Mouse (Mus musculus): Measurements from ENCODE around the gene Ptp4a2. TPM values are rescaled to one million over a fixed set of nuclear protein-coding genes. Genes with fewer than 3 reads are reported as not detected.

The Ptp4a2 gene
- polyA plus RNA-seq, 1 experiment from 2014 or later = 353 TPM

GRCm38 (mm10) chr4:129783506-129783905, 27.5 kb upstream of the Ptp4a2 start:
- H3K4me2 ChIP-seq = no peak overlapping the region
- no peak overlapping the region for H3K4me3 ChIP-seq
- H3K9ac ChIP-seq = no peak overlapping the region
- H3K27ac ChIP-seq = no peak overlapping the region
- 74% methylated on average over 5 of the region's 5 CpGs for WGBS
- peaks cover 13% of the 10 kb centered on the region for H3K4me1 ChIP-seq
- no peaks in the 10 kb centered on the region for H3K9me3 ChIP-seq
- H3K27me3 ChIP-seq = no peaks in the 10 kb centered on the region
- H3K36me3 ChIP-seq = no peaks in the 10 kb centered on the region
- no peak for ATAC-seq (ENCODE audit: borderline replicate concordance, extremely low read depth, low FRiP score, low TSS enrichment)

- no peak for ATAC-seq (ENCODE audit: borderline replicate concordance, extremely low read depth, low FRiP score, low TSS enrichment)
- Histone ChIP-seq H3K27ac (no peak overlapping the region), H3K36me3 (no peaks in the 10 kb centered on the region), H3K9ac (no peak overlapping the region), H3K4me3 (no peak overlapping the region), H3K27me3 (no peaks in the 10 kb centered on the region), H3K4me1 (peaks cover 13% of the 10 kb centered on the region), H3K9me3 (no peaks in the 10 kb centered on the region), H3K4me2 (no peak overlapping the region)
- WGBS = under 1% methylated on average over 4 of the region's 4 CpGs
Observed at GRCm38 (mm10) chr4:129785178-129785577, 25.8 kb upstream of the Ptp4a2 start.

DNA sequence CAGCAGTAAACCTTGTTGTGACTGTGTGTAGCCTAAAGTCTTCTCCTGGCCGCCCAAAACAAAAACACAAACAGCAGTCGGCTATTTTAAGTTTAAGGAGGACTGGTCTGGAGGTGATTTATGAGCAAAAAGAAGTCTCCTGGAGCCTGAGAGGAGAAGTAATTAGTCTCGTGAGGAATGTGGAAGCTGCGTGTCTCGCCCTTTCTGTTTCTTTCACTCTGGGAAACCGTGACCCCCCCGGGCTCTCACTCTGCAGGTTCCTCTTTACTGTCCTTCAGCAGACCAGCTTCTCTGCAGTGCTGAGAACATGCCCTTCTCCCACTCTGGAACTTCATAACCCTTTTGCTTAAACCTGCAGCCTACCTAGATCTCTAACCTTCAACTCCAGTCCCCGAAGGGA, 22.3 kb upstream of the Ptp4a2 start:
- H3K4me1 ChIP-seq = peaks cover 9% of the 10 kb centered on the region; the same call in 1 of the 2 replicates
- 47% methylated on average over 8 of the region's 8 CpGs for WGBS
- no peak overlapping the region for H3K9ac ChIP-seq
- H3K27ac ChIP-seq = no peak overlapping the region
- no peak overlapping the region for H3K4me2 ChIP-seq
- no peaks in the 10 kb centered on the region for H3K36me3 ChIP-seq
- ATAC-seq (ENCODE audit: borderline replicate concordance, extremely low read depth, low FRiP score, low TSS enrichment) = no peak
- no peak overlapping the region for H3K4me3 ChIP-seq
- H3K27me3 ChIP-seq = no peaks in the 10 kb centered on the region
- H3K9me3 ChIP-seq = no peaks in the 10 kb centered on the region

DNA sequence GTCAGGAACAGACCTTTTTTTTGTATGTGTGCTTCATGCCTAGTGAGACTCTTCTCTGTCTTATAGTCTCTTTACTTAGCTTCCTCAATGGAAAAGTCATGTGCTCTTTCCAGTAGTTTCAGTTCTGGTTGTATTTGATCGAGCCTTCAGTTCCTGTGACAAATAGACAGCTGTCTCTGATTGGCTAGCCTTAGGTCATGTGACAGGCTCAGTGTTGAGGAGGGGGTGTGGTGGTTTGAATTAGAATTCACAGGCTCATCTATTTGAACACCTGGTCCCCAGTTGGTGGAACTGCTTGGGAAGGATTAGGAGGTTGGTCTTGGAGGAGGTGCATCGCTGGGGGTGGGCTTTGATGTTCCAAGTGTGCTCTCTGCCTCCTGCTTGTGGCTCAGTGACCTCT, 21.4 kb upstream of the Ptp4a2 start:
- Histone ChIP-seq H3K27me3 (no peaks in the 10 kb centered on the region), H3K4me3 (no peak overlapping the region), H3K36me3 (no peaks in the 10 kb centered on the region), H3K9ac (no peak overlapping the region), H3K4me2 (no peak overlapping the region), H3K4me1 (peaks cover 15% of the 10 kb centered on the region), H3K27ac (no peak overlapping the region), H3K9me3 (no peaks in the 10 kb centered on the region)
- 93% methylated on average over 2 of the region's 2 CpGs for WGBS
- ATAC-seq (ENCODE audit: borderline replicate concordance, extremely low read depth, low FRiP score, low TSS enrichment) = no peak

GRCm38 (mm10) chr4:129790475-129790874, 20.5 kb upstream of the Ptp4a2 start:
- H3K36me3 ChIP-seq = no peaks in the 10 kb centered on the region
- ATAC-seq (ENCODE audit: borderline replicate concordance, extremely low read depth, low FRiP score, low TSS enrichment) = no peak
- H3K27ac ChIP-seq = no peak overlapping the region
- no peak overlapping the region for H3K4me3 ChIP-seq
- no peak overlapping the region for H3K4me2 ChIP-seq
- H3K27me3 ChIP-seq = no peaks in the 10 kb centered on the region
- 59% methylated on average over 3 of the region's 3 CpGs for WGBS
- H3K9ac ChIP-seq = no peak overlapping the region
- H3K4me1 ChIP-seq = peaks cover 23% of the 10 kb centered on the region
- no peaks in the 10 kb centered on the region for H3K9me3 ChIP-seq

DNA sequence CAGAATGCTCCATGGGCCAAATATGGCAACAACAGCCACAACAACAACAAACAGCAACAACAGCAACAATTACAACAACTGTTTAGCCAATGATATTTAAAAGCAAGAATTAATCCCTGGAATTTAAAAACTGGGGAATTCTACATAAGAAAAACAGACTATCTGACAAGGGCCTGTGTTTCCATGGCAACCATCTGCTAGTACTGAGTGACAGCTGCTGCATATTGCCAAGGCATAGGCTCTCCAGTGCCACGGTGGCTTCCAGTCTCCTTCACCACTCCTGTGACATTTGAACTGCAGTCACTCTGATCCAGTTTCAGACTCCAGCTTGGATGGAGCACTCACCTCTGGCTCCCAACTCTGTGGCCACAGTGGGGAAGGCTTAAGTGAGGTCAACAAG, 19.6 kb upstream of the Ptp4a2 start:
- Histone ChIP-seq H3K4me3 (no peak overlapping the region), H3K27me3 (no peaks in the 10 kb centered on the region), H3K27ac (no peak overlapping the region), H3K4me2 (no peak overlapping the region), H3K36me3 (no peaks in the 10 kb centered on the region), H3K9me3 (no peaks in the 10 kb centered on the region), H3K4me1 (peaks cover 32% of the 10 kb centered on the region), H3K9ac (no peak overlapping the region)
- WGBS = 11% methylated on average over 1 of the region's 1 CpGs
- ATAC-seq (ENCODE audit: borderline replicate concordance, extremely low read depth, low FRiP score, low TSS enrichment) = no peak

- no peaks in the 10 kb centered on the region for H3K9me3 ChIP-seq
- H3K9ac ChIP-seq = no peak overlapping the region
- H3K4me2 ChIP-seq = no peak overlapping the region
- no peak for ATAC-seq (ENCODE audit: borderline replicate concordance, extremely low read depth, low FRiP score, low TSS enrichment)
- peaks cover 40% of the 10 kb centered on the region for H3K4me1 ChIP-seq
- no peak overlapping the region for H3K27ac ChIP-seq
- no peaks in the 10 kb centered on the region for H3K36me3 ChIP-seq
- WGBS = 79% methylated on average over 7 of the region's 7 CpGs
- no peaks in the 10 kb centered on the region for H3K27me3 ChIP-seq
- H3K4me3 ChIP-seq = no peak overlapping the region
Observed at GRCm38 (mm10) chr4:129792666-129793202, 18.3 kb upstream of the Ptp4a2 start.

GRCm38 (mm10) chr4:129793713-129794329, 17.2 kb upstream of the Ptp4a2 start:
- Histone ChIP-seq H3K9ac (no peak overlapping the region), H3K9me3 (no peaks in the 10 kb centered on the region), H3K4me3 (no peak overlapping the region), H3K27ac (peak overlapping the region; percentile 95), H3K27me3 (no peaks in the 10 kb centered on the region), H3K4me1 (peaks cover 42% of the 10 kb centered on the region), H3K36me3 (no peaks in the 10 kb centered on the region), H3K4me2 (no peak overlapping the region)
- 59% methylated on average over 5 of the region's 5 CpGs for WGBS
- ATAC-seq (ENCODE audit: borderline replicate concordance, extremely low read depth, low FRiP score, low TSS enrichment) = no peak

GRCm38 (mm10) chr4:129795151-129795860, 15.7 kb upstream of the Ptp4a2 start:
- WGBS = 5% methylated on average over 17 of the region's 17 CpGs
- peak; percentile 88 for ATAC-seq (ENCODE audit: borderline replicate concordance, extremely low read depth, low FRiP score, low TSS enrichment)

DNA sequence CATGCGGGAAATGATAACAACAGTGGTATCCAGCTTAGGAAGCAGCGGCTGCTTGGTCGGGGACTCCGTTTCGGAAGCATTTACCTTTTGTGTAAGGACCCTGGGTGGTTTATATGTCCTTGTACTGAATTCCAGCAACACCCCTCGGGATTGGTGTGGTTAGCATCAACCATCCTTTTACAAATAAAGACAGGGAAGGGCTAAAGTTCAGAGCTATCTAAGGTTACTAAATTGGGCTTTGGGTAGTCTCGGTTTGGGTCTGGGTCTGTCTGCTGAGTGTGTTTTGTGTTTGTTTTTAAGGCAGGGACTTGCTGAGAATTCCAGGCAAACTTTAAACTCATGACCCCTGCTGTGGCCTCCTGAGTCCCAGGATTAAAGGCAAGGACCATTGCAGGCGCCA, 15.2 kb upstream of the Ptp4a2 start:
- Histone ChIP-seq H3K4me3 (peak overlapping the region; percentile 26), H3K4me1 (peaks cover 42% of the 10 kb centered on the region), H3K27me3 (no peaks in the 10 kb centered on the region), H3K9me3 (no peaks in the 10 kb centered on the region), H3K27ac (peak overlapping the region; percentile 95), H3K36me3 (no peaks in the 10 kb centered on the region), H3K9ac (peak overlapping the region; percentile 14), H3K4me2 (peak overlapping the region; percentile 55)
- no peak for ATAC-seq (ENCODE audit: borderline replicate concordance, extremely low read depth, low FRiP score, low TSS enrichment)
- 5% methylated on average over 8 of the region's 8 CpGs for WGBS

More at GRCm38 (mm10) chr4:129795151-129795860, 15.7 kb upstream of the Ptp4a2 start:
- Histone ChIP-seq H3K4me2 (peak overlapping the region; percentile 55), H3K4me1 (peaks cover 42% of the 10 kb centered on the region), H3K9ac (peak overlapping the region; percentile 14), H3K9me3 (no peaks in the 10 kb centered on the region), H3K27ac (peak overlapping the region; percentile 95), H3K27me3 (no peaks in the 10 kb centered on the region), H3K36me3 (no peaks in the 10 kb centered on the region), H3K4me3 (peak overlapping the region; percentile 26)

DNA sequence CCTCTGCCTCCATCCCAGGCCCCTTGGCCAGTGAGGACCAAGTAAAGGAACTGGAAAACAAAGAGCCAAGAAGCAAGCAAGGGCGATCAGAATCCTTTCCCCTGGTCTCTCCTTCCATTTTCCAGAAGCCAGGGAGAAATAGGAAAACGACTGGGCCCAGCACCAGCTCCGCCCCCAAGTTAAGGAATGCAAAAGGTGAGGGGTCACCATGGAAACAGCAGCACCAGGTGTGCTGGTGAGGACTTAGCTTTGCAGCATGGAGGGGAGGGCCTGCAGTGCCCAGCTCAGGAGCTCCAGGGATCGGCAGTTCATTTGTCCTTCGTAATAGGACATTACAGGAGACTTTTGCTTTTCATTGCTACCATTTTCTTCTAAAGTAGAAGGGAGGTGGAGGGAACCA, 13.0 kb upstream of the Ptp4a2 start:
- H3K27ac ChIP-seq = peak overlapping the region; percentile 60
- peaks cover 36% of the 10 kb centered on the region for H3K4me1 ChIP-seq
- H3K4me2 ChIP-seq = no peak overlapping the region
- H3K4me3 ChIP-seq = no peak overlapping the region
- no peak for ATAC-seq (ENCODE audit: borderline replicate concordance, extremely low read depth, low FRiP score, low TSS enrichment)
- no peaks in the 10 kb centered on the region for H3K36me3 ChIP-seq
- H3K27me3 ChIP-seq = no peaks in the 10 kb centered on the region
- no peaks in the 10 kb centered on the region for H3K9me3 ChIP-seq
- WGBS = 31% methylated on average over 5 of the region's 5 CpGs
- no peak overlapping the region for H3K9ac ChIP-seq

DNA sequence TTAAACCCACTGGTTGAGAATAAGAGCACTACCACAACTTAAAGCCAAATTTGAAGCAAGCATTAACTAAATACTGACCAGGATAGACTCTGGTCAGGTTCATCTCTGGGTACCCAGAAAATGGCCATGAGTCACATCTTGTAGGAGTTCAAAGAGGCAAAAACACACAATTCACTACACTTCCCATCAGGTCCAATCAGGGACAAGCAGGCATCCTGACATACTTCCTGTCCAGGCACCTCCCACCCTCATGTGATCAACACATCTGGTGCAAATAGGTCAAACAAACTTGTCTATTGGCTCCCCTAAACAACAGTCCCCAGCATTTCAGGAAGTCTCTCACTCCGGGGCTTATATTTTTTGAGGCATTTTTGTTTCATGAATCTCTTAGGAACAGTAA, 7.7 kb upstream of the Ptp4a2 start:
- Histone ChIP-seq H3K9me3 (no peaks in the 10 kb centered on the region), H3K27me3 (no peaks in the 10 kb centered on the region), H3K4me2 (no peak overlapping the region), H3K4me3 (no peak overlapping the region), H3K36me3 (no peaks in the 10 kb centered on the region), H3K4me1 (no peaks in the 10 kb centered on the region), H3K27ac (no peak overlapping the region), H3K9ac (no peak overlapping the region)
- ATAC-seq (ENCODE audit: borderline replicate concordance, extremely low read depth, low FRiP score, low TSS enrichment) = no peak
- WGBS = 50% methylated on average over 1 of the region's 1 CpGs

All from lung, embryonic 15.5 days (tissue).